Mouse (Mus musculus) E14TG2a.4 (cell line): ENCODE results near the gene Jarid2.

Source experiments
- CTCF ChIP-seq: conservative IDR thresholded peaks from 2 replicates; pipeline ENCODE4 v1.5.1; 2014; ENCODE audit warnings: low read length
- POU5F1 ChIP-seq: IDR thresholded peaks from 2 replicates; pipeline ENCODE4 v1.6.1; 2014; ENCODE audit warnings: low read length, borderline replicate concordance

DNA sequence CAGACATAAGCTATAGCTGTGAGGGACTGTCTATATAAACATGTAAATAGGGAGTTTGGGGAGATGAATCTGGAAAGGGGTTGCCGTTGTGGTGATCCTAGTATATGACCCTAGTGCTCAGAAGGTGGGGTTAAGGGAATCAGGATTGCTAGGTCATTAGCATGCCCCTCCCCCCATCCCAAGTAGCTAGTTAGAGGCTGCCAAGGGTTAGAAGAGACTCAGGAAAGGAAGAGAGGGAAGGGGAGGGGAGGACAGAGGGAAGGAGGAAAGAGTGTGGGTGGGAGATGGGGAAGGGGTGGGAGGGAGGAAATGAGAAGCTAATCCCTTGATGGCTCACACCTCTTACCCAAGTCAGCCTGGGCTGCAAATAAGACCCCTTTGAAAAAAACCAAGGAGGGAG, 17.4 kb upstream of the Jarid2 start:
- no peak for TF ChIP-seq CTCF
- TF ChIP-seq POU5F1, result no peak
